Mouse (Mus musculus) cortical plate, adult 2 months (tissue): ENCODE data around the gene Tbl1xr1.

Experiments
- CTCF ChIP-seq: fragments of 200-500 bp; IDR thresholded peaks from 2 replicates; pipeline ENCODE4 v1.5.1; 2011; ENCODE audit warnings: mild to moderate bottlenecking, control low read depth, low read length; ENCODE audit not compliant: insufficient read depth; ENCODE audit errors: extremely low read depth
- POLR2A ChIP-seq: fragments of 200-500 bp; IDR thresholded peaks from 2 replicates; pipeline ENCODE4 v1.6.1; 2011; ENCODE audit warnings: mild to moderate bottlenecking, low read length, control low read depth; ENCODE audit not compliant: insufficient read depth; ENCODE audit errors: extremely low read depth

DNA sequence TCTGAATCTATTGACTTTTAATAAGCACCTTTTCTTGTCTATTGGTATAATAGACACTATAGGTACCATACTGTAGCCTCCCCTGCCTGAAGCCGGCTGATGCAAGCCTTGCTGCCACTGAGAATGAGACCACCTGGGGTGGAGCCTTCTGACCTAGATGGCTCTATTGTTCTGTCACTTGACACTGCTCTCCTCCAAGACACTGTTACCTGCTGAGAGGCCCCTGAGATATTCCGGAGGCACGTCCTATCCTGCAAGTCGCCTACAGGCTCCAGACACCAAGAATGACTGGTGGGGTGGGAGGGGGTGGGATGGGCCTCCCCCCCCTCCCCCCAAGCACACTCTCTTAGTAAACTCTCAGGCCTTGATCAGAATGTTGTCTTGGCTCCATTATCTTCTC is 38.4 kb upstream of the Tbl1xr1 start:
- no peak for TF ChIP-seq CTCF
- TF ChIP-seq POLR2A = no peak
